Mouse (Mus musculus) adrenal gland, adult 8-10 months (tissue): Measurements from ENCODE around the gene Fam20b. TPM values are rescaled to one million over a fixed set of nuclear protein-coding genes. Genes with fewer than 3 reads are reported as not detected.
"Not testable (repeated sequence)": the region's sequence is repeated elsewhere in the genome, so short reads cannot be mapped to it uniquely, and the experiment has no call there.

Experiments used
- DNase-seq: peaks from one replicate; pipeline ENCODE4 v3.0.0; 2022
- total RNA-seq, 4 experiments: library from RNA; stranded (reverse); gene quantifications; 2 replicates each; pipeline ENCODE4 v1.2.4; 2022

Gene Fam20b
- total RNA-seq, 4 experiments from 2014 or later: 56.3 to 71.2 (median 61.2) TPM

GRCm38 (mm10) chr1:156669208-156669983 is 49.5 kb downstream of the Fam20b start:
- DNase-seq: no peak

GRCm38 (mm10) chr1:156668602-156669001 is 50.3 kb downstream of the Fam20b start:
- no peak for DNase-seq

DNA sequence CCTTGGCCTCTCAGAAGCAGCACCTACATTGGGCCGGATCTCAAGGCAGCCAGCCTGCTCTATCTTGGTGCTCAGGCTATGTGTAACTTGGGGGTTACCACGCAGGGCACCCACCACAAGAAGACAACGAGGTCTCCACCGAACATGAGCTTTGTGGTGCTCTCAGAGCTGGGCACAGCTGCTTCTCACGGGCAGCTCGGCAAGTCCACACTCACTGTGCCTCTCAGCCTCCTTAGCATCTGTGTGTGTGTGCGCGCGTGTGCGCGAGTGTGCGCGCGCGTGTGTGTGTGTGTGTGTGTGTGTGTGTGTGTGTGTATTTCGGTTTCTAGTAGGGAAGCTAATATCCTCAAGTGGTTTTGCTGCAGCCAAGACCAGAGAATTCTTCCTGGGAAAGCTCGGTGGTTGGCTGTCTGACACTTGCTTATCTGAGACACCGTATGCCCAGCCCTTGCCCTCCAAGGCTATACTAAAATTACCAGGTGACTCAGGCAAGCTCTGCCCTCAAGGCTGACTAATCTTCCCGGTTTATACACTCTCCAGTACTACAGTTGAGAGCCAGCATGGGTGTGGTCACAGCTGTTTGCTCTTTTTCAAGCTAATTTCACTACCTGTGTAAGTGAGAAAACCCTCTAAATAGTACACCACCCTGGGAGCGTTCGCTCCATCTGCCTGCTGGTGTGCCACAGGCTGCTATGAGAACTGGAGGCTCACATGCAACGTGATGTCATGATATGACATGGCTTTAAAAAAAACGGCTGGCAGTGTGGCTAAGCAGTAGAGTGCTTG is 51.6 kb downstream of the Fam20b start:
- peak; percentile 42 for DNase-seq

DNA sequence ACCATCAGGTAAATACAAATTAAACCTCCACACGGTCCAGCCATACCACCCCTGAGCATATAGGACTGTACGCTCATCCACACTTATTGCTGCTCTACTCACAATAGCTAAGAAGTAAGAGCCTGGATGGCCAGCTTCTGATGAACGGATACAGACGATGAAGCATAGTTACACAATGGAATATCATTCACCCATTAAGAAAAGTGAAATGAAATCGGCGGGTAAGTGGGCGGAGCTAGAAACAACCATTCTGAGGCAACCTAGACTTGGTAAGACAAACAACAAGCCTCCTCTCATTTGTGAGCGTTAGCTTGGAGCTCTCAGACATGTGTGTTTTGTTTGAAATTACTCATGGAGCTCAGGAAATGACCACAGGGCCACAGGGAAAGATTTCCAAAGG is 53.1 kb downstream of the Fam20b start:
- no peak for DNase-seq

GRCm38 (mm10) chr1:156660660-156661236 is 58.1 kb downstream of the Fam20b start:
- DNase-seq: not testable (repeated sequence)

DNA sequence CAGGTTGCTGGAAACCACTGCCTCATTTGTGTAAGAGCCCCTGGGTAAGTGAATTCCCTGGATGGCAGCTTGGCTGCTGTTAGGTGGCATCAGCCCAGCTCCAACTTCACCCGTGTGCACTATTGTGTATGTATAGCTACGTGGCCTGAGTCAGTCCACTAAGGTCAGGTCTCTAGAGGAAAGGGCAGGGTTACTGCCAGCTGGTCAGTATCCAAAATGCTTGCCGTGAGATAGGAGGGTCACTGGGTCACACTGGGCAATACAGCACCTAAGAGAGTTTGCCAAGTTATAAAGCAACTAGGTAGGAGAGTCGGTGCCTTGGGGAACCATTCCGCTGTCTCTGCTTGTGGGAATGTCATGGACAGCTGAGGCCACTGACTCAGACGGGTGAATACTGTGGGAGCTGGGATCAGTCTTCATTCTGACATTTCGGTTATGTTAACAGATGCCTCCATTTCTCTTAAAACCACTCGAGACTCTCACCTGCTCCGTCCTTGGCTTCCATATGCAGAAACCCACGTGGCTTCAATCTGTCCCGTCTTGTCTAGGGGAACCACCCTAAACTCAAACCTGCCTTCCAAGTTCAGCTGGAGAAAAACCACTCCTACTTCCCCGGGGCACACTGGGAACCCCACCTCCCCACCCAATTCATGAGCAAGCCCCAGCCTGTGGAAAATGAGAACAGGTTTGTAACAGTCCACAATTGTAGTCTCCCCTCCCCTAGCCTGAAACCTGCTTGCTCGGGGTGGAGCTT is 58.8 kb downstream of the Fam20b start:
- peak; percentile 39 for DNase-seq

DNA sequence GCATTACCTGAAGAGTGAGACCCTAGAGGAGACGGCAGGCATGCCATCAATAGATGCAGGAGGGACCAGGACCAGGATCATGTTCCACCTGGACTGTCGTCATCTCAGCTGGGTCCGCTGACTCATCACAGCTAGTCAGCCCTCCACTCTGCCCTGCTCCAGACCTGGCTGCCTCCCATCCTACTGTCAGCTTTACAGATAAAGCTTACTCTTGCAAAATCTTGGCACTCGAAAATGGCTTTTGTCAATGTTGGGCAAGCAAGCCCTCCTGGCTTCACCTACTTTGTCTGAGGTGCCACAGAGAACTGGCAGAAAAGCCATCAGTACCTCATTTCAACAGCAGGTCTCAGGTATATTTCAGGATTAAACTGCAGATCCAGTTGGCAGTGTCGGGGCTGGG is 60.2 kb downstream of the Fam20b start:
- peak; percentile 59 for DNase-seq

- no peak for DNase-seq
Measured at GRCm38 (mm10) chr1:156657523-156657922, 61.4 kb downstream of the Fam20b start.

- DNase-seq: no peak
Measured at GRCm38 (mm10) chr1:156654735-156655530, 64.0 kb downstream of the Fam20b start.

DNA sequence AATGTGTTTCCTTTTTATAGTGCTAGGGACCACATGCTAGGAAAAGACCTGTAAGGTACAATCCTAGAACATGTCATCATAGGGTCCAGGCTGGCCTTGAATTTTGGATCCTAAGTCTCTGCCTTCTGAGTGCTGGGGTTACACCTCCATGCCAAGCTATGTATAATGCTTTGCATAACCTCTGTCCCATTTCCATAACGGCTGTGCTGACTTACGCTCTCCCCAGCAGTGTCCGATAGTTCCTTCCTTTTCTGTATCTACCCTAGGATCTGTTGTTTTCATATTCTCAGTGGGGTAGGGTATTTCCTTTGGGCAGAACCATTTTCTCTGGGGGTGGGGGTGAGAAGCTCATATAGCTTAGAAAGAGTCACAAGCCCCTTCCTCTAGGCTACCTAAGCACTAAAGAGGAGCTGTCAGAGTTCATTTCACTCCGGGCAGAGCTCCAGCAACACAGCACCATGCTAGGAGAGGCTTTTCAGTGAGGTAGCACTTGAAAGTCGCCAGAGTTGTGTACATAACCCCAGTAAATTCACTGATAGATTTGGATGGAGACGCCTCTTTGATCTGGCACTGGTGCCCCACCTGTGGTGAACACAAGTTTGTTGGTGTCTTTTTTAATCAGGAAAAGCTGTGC is 66.6 kb downstream of the Fam20b start:
- DNase-seq: no peak

DNA sequence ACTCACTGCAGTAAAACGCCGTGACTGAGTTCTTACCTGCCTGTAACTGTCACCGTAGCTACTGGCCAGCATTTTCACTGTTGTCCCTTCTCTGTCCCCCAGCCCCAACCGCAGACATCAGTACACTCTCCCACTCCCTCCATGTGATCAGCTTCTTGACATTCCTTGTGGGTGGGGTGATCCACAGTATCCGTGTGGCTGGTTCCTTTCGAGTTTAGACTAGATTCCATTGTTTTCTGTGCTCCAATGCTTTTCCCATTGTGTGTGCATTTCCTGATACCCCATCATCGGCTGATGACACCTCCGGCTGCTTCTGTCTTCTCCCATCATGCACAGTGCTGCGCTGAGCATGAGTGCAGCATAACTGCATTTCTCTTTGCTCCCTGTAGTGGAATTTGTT is 68.3 kb downstream of the Fam20b start:
- no peak for DNase-seq

GRCm38 (mm10) chr1:156648705-156649104 is 70.2 kb downstream of the Fam20b start:
- no peak for DNase-seq

DNA sequence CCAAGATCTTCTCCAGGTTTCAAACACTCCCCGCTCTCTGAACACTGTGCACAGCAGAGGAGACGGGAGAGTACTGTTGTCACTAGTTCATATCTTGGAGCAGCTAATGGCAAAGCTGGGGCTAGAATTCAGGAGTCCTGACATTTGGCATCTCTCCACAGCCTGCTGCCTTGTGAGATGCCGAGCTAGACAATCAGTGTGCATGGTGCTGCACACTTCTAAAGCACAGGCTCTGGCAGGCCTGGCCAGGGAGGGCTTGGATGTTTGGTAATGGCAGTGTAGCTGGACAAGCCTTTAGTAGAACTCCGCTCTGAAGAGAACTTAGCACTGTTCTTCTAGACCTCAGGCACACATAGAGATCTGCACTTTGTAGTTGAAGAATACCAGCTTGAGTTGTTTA is 72.9 kb downstream of the Fam20b start:
- DNase-seq: no peak

DNA sequence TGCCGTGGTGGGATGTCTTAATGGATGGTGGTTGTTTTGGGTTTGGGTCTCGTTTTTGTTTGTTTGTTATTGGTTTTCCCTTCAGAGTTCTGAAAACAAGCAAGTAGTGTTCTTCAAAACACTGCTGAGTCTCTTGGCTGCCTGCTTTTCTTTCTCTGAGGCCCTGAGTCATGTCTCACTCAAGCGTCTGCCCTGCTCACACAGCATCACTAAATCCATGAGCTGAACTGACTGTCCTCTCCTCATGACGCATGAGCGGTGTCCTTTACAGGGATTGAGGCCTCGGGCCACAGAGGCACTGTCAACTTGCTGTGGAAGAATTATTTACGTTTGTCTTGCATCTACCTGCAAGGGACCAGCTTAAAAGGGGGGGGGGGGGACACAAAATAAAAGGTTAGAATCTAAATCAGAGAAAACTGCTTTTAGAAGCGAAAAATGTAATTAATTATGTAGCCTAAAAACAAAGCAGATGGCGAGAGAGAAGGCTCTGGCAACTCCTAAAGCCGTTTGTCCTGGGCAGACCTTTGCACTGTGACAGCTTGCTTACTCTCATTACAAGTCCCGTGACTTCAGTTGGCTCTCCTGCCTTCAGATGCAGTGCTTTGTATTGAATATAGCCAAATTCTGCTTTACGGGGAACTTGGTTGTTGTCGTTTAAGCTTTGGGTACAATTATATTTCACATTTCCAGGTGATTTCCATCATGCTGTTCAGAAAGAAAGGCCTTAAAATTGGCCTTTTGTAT is 73.9 kb downstream of the Fam20b start:
- no peak for DNase-seq

DNA sequence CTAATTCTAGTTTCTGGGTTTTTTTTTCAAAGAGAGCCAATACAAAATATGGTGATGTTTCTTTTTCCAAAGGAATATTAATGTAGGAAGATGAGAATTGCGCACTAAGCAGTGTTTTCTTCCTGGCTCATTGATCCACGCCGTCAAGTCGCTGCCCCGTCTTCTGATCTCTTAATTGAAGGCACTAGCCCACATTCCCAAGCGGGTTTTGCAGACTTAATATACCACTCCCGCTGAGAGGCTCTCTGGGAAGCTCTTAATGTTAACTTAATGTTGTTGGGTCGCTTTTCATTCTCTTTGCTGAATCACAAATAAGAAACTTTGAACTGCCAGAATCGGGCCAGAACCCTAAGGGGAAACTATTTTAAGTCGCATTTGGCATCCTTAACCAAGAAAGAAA is 74.8 kb downstream of the Fam20b start:
- DNase-seq: no peak

DNA sequence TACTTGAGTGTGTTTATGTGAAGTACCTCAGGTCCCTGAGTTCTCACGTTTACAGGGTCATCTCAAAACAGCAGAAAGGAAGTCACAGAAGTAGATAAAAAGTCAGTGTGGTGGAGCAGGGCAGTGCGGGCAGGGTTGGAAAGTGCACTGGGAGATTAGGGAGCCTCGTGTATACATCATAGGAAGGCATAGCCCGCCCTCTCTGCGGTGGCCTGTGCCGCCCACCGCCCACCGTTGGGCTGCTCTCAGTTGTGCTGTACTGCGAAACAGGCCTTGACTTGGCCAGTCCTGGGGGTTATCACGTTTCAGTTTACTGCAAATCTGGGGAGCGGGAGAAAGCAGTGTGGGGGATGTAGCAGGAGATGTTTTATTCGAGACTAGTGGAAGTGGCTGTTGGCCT is 76.1 kb downstream of the Fam20b start:
- no peak for DNase-seq

DNA sequence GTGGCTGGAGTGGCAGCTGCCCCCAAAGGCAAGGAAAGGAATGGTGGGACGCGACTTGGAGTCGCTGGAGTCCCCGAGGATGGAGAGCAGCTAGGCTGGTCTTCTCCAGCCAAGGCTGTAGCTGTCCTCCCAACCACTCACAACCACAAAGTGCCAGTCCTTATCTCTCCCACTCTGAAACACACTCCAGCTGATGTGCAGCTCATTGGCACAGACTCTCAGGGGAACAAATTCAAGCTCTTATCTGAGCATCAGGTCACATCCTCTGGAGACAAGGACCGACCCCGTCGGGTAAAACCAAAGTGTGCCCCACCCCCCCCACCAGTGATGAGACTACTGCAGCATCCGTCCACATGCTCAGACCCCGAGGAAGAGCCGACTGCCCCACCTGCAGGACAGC is 77.1 kb downstream of the Fam20b start:
- DNase-seq: no peak

DNA sequence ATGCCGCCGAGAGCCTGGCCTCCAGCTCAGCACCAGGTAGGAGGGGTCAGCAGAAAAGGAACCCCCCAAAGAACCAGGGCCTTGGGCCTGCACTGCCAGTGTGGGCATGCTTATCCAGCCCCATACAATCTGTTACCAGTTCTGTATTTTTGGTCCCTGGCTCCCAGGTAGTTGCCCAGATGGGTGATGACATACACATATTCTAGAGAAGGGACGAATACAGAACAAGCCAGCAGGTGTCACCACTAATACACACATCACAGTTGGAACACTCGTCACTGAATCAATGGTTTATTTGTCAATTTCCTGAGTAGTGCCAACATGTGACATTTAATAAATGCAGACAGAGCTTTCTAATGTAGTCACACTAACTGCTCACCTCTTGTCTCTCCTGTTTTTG is 78.3 kb downstream of the Fam20b start:
- DNase-seq: no peak

DNA sequence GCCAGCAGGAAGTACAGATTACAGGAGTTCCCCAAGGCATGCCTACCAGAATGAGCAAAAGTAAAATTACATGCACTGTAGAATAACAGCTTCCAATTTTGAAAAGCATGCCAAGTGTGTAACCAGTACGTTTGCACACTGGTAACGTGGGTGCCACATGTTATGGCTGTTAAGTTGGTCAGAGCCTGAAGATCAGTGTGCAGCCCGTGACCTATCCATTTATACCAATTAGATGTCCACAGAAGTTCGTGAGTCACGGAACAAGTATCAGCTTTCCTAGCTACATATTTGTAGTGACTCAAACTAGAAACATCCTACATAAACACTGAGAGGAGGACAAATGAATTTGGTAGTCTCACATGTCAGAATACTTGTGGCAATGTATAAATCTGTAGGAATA is 79.4 kb downstream of the Fam20b start:
- DNase-seq: no peak

DNA sequence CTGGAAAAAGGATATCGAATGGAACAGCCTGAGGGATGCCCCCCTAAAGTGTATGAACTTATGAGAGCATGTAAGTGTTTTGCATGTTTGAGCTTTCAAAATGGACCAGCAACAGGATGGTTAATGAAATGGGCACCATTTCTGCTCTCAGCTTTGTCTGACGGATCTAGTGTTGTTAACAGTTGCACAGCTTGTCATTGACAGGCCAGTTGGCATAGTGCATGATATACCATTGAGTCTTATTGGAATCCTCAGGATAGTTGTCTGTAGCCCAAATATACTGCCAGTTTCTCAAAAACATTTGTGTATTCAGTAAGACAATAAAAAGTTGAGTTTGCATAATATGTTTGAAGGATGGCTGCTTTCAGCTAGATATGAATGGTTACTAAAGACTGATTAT is 83.7 kb downstream of the Fam20b start:
- no peak for DNase-seq

GRCm38 (mm10) chr1:156633095-156633494 is 85.8 kb downstream of the Fam20b start:
- no peak for DNase-seq
